Comparison of ENCODE assay signal across 7 mouse cellular contexts in genomic region chr16:35110410-35111142, GRCm38 (mm10). TPM values are rescaled to one million over a fixed set of nuclear protein-coding genes. Genes with fewer than 3 reads are reported as not detected.
DNase-seq lines count a peak whose midpoint lies in the region; ATAC-seq lines count a peak whose summit lies in the region.

No protein-coding gene starts in this region.

- H3K36me3 ChIP-seq in intestine, embryonic 15.5 days: no peaks in the 10 kb centered on the region
- H3K36me3 ChIP-seq in midbrain, embryonic 13.5 days: peaks cover 11% of the 10 kb centered on the region; the same call in 1 of the 2 replicates

- intact Hi-C loops in left cerebral cortex, postnatal 14 days (cut with DNase I): loop anchor here (1.0 to 2.0 kb wide), 2 partner anchors 44 to 160 kb away; partner anchors contain the start of gene Adcy5

- H3K9me3 ChIP-seq in intestine, embryonic 15.5 days: no peaks in the 10 kb centered on the region
- no peaks in the 10 kb centered on the region for H3K9me3 ChIP-seq in midbrain, embryonic 13.5 days

- H3K27me3 ChIP-seq in intestine, embryonic 15.5 days (replicated peaks): no peaks in the 10 kb centered on the region
- no peaks in the 10 kb centered on the region for H3K27me3 ChIP-seq in midbrain, embryonic 13.5 days

- no peak overlapping the region for H3K9ac ChIP-seq in intestine, embryonic 15.5 days
- H3K9ac ChIP-seq in midbrain, embryonic 13.5 days (replicated peaks): peak overlapping the region; percentile 57

- 32% methylated on average over 10 of the region's 10 CpGs for WGBS in intestine, embryonic 15.5 days
- 25% methylated on average over 10 of the region's 10 CpGs for WGBS in midbrain, embryonic 13.5 days

- 0 out of 2 replicates have a peak, but pooled peaks cover 8% of the 10 kb centered on the region for H3K4me1 ChIP-seq in intestine, embryonic 15.5 days (replicated peaks)
- peaks cover 11% of the 10 kb centered on the region for H3K4me1 ChIP-seq in midbrain, embryonic 13.5 days (replicated peaks)

- H3K4me2 ChIP-seq in intestine, embryonic 15.5 days (replicated peaks): no peak overlapping the region
- peak overlapping the region; percentile 48 for H3K4me2 ChIP-seq in midbrain, embryonic 13.5 days (replicated peaks)

- DNase-seq in adrenal gland, adult 18-20 months (ENCODE audit: low spot score in 2 of 2): peak; percentile 82 to 87
- peak; percentile 95 for DNase-seq in embryo, embryonic 10 days (ENCODE audit: low spot score)
- DNase-seq in gastrocnemius, postnatal 25 days: peak; percentile 71
- DNase-seq in left cerebral cortex, postnatal 14 days (ENCODE audit: low spot score in 2 of 2): peak; percentile 90 to 92
- peak; percentile 32 for DNase-seq in spleen, adult 12 weeks (ENCODE audit: low spot score)

- peak; percentile 92 for ATAC-seq in intestine, embryonic 15.5 days
- ATAC-seq in midbrain, embryonic 13.5 days: peak; percentile 88

- H3K27ac ChIP-seq in intestine, embryonic 15.5 days: peak overlapping the region; percentile 62; the same call in 1 of the 2 replicates
- H3K27ac ChIP-seq in midbrain, embryonic 13.5 days: peak overlapping the region; percentile 45

- H3K4me3 ChIP-seq in intestine, embryonic 15.5 days (replicated peaks): no peak overlapping the region
- no peak overlapping the region; the same call in 1 of the 2 replicates for H3K4me3 ChIP-seq in midbrain, embryonic 13.5 days (replicated peaks)

RNA-seq across cellular contexts. Expression of gene Adcy5, which starts 44.1 kb away (rescaled TPM):
- 10 to 100 TPM in 1 of 2 experiments, 1 to 10 TPM in 1; 8.9 to 18.3 TPM for total RNA-seq in adrenal gland, adult 18-20 months (2021)
- 1 to 10 TPM; 1.2 to 4.1 TPM for total RNA-seq in gastrocnemius, postnatal 25 days (2021)
- 2.0 and 2.8 TPM in 2 replicates for polyA plus RNA-seq in intestine, embryonic 15.5 days (2015; fragmentation: Nextera tagmentation; extraction: Ambion mirVana)
- 10 to 100 TPM; 87.4 to 95.7 TPM for total RNA-seq in left cerebral cortex, postnatal 14 days (2021)
- polyA plus RNA-seq in midbrain, embryonic 13.5 days (2015; fragmentation: Nextera tagmentation; extraction: Ambion mirVana): 4.5 and 6.0 TPM in 2 replicates

Comparison
In these comparisons a context has a peak if more than half of its experiments do, and no peak if none do; other contexts are left out.
1. DNase-seq: peak in every context shown above with its lines; median percentile 95 in embryo, embryonic 10 days; 91 in left cerebral cortex, postnatal 14 days; 84 in adrenal gland, adult 18-20 months; 71 in gastrocnemius, postnatal 25 days; 32 in spleen, adult 12 weeks.
2. RNA of gene Adcy5, which starts 44.1 kb away (total RNA-seq): 87.4 to 95.7 TPM in left cerebral cortex, postnatal 14 days; 8.9 to 18.3 TPM in adrenal gland, adult 18-20 months and 1.2 to 4.1 TPM in gastrocnemius, postnatal 25 days; every median in the first group is over 4 times any median in the second.